In genomic region chr2:164389499-164389898, GRCm38 (mm10) we compare ENCODE assay signal across 8 mouse cellular contexts. TPM values are rescaled to one million over a fixed set of nuclear protein-coding genes. Genes with fewer than 3 reads are reported as not detected.
A peak's percentile ranks its signal among the peaks of the same experiment; 100 is the strongest.
DNase-seq lines count a peak whose midpoint lies in the region; ATAC-seq and TF ChIP-seq lines count a peak whose summit lies in the region.

No protein-coding gene starts in this region.

- peak overlapping the region; percentile 63 for H3K4me3 ChIP-seq in embryonic facial prominence, embryonic 10.5 days
- peak overlapping the region; percentile 38 for H3K4me3 ChIP-seq in intestine, postnatal 0 days (ENCODE audit: low read depth, low read length)
- H3K4me3 ChIP-seq in midbrain, embryonic 11.5 days (ENCODE audit: low read depth, low read length), result peak overlapping the region; percentile 38

- peak; percentile 80 for ATAC-seq in granulocyte monocyte progenitor cell, adult 5-6 weeks (replicated peaks; ENCODE audit: poor library complexity, severe bottlenecking)
- ATAC-seq in intestine, postnatal 0 days, result peak; percentile 58; the same call in 1 of the 2 replicates
- ATAC-seq in midbrain, embryonic 11.5 days (ENCODE audit: low FRiP score), result peak; percentile 72

- no peak overlapping the region for H3K9ac ChIP-seq in intestine, postnatal 0 days (ENCODE audit: low read depth, low read length)
- H3K9ac ChIP-seq in midbrain, embryonic 11.5 days (ENCODE audit: low read length), result peak overlapping the region; percentile 54

- intact Hi-C loops in left cerebral cortex, postnatal 4 days (cut with DNase I), result no loop called here

- under 1% methylated on average over 30 of the region's 30 CpGs for WGBS in embryonic facial prominence, embryonic 10.5 days
- WGBS in intestine, postnatal 0 days, result under 1% methylated on average over 30 of the region's 30 CpGs
- WGBS in midbrain, embryonic 11.5 days, result 0% methylated on average over 30 of the region's 30 CpGs

- TF ChIP-seq CTCF in intestine, postnatal 0 days (IDR thresholded peaks at IDR 0.05; ENCODE audit: low read depth), result peak; percentile 90

- H3K36me3 ChIP-seq in embryonic facial prominence, embryonic 10.5 days (replicated peaks), result no peaks in the 10 kb centered on the region
- H3K36me3 ChIP-seq in intestine, postnatal 0 days (ENCODE audit: control insufficient read depth, insufficient read depth), result no peaks in the 10 kb centered on the region
- no peaks in the 10 kb centered on the region for H3K36me3 ChIP-seq in midbrain, embryonic 11.5 days (ENCODE audit: control insufficient read depth, insufficient read depth, low read length)

- H3K27ac ChIP-seq in embryonic facial prominence, embryonic 10.5 days (replicated peaks), result peak overlapping the region; percentile 84
- H3K27ac ChIP-seq in intestine, postnatal 0 days (ENCODE audit: low read depth, low read length), result no peak overlapping the region
- H3K27ac ChIP-seq in midbrain, embryonic 11.5 days (ENCODE audit: low read depth, low read length), result no peak overlapping the region

- 0 out of 2 replicates have a peak, but pooled peaks cover 4% of the 10 kb centered on the region for H3K9me3 ChIP-seq in embryonic facial prominence, embryonic 10.5 days
- H3K9me3 ChIP-seq in intestine, postnatal 0 days (ENCODE audit: control insufficient read depth), result no peaks in the 10 kb centered on the region
- no peaks in the 10 kb centered on the region for H3K9me3 ChIP-seq in midbrain, embryonic 11.5 days (ENCODE audit: control insufficient read depth, low read length)

- peak overlapping the region; percentile 68 for H3K4me2 ChIP-seq in intestine, postnatal 0 days (replicated peaks; ENCODE audit: low read depth)
- H3K4me2 ChIP-seq in midbrain, embryonic 11.5 days, result peak overlapping the region; percentile 64

- DNase-seq in adrenal gland, adult 8-10 months, result peak; percentile 58
- peak; percentile 92 for DNase-seq in embryonic facial prominence, embryonic 10.5 days (ENCODE audit: low spot score)
- peak; percentile 95 for DNase-seq in left cerebral cortex, postnatal 4 days
- peak; percentile 100 for DNase-seq in midbrain, embryonic 11.5 days (ENCODE audit: low spot score, missing footprints)
- peak; percentile 59 to 70 for DNase-seq in right cerebral cortex, postnatal 36 days (ENCODE audit: low spot score in 2 of 2)
- DNase-seq in urinary bladder, postnatal 4 days (ENCODE audit: low spot score in 2 of 2), result peak; percentile 75 to 87

- peaks cover 29% of the 10 kb centered on the region for H3K4me1 ChIP-seq in embryonic facial prominence, embryonic 10.5 days
- H3K4me1 ChIP-seq in intestine, postnatal 0 days (replicated peaks; ENCODE audit: control insufficient read depth, insufficient read depth, low read length), result no peaks in the 10 kb centered on the region
- H3K4me1 ChIP-seq in midbrain, embryonic 11.5 days (ENCODE audit: control insufficient read depth, insufficient read depth, low read length), result peaks cover 11% of the 10 kb centered on the region

- H3K27me3 ChIP-seq in embryonic facial prominence, embryonic 10.5 days (replicated peaks; ENCODE audit: low read depth, poor library complexity, severe bottlenecking), result peaks cover 69% of the 10 kb centered on the region
- H3K27me3 ChIP-seq in intestine, postnatal 0 days (replicated peaks; ENCODE audit: control insufficient read depth, insufficient read depth, low read length), result peaks cover 16% of the 10 kb centered on the region
- H3K27me3 ChIP-seq in midbrain, embryonic 11.5 days (ENCODE audit: control insufficient read depth, insufficient read depth, low read length), result peaks cover 31% of the 10 kb centered on the region

RNA-seq across cellular contexts. Expression of gene Slpi, which starts 0.6 kb away (rescaled TPM):
- 10 to 100 TPM in 3 of 4 experiments, 1 to 10 TPM in 1; 8.5 to 24.2 (median 22.2) TPM for total RNA-seq in adrenal gland, adult 8-10 months (2022)
- 0.46 TPM in 1 of 2 replicates, not detected in the other for polyA plus RNA-seq in embryonic facial prominence, embryonic 10.5 days (2016; fragmentation: Nextera tagmentation; extraction: Ambion mirVana)
- total RNA-seq in granulocyte monocyte progenitor cell, adult 5-6 weeks (2014; fragmentation: Nextera tagmentation), result 228 and 251 TPM in 2 replicates
- 46.7 and 49.3 TPM in 2 replicates for total RNA-seq in granulocyte monocyte progenitor cell, adult 5-6 weeks (2017)
- 82.5 and 95.0 TPM in 2 replicates for polyA plus RNA-seq in intestine, postnatal 0 days (2015; fragmentation: Nextera tagmentation; extraction: Ambion mirVana)
- under 1 TPM in 1 of 2 experiments, not detected in 1; 0.94 TPM for total RNA-seq in left cerebral cortex, postnatal 4 days (2021)
- 0.37 and 0.52 TPM in 2 replicates for polyA plus RNA-seq in midbrain, embryonic 11.5 days (2014; fragmentation: Nextera tagmentation; extraction: Ambion mirVana)

RNA-seq across cellular contexts. Expression of gene Rbpjl, which starts 13.4 kb away (rescaled TPM):
- total RNA-seq in adrenal gland, adult 8-10 months (2022), result not detected
- not detected in 2 replicates for polyA plus RNA-seq in embryonic facial prominence, embryonic 10.5 days (2016; fragmentation: Nextera tagmentation; extraction: Ambion mirVana)
- not detected in 2 replicates for total RNA-seq in granulocyte monocyte progenitor cell, adult 5-6 weeks (2014; fragmentation: Nextera tagmentation)
- total RNA-seq in granulocyte monocyte progenitor cell, adult 5-6 weeks (2017), result not detected in 2 replicates
- 0.12 and 0.16 TPM in 2 replicates for polyA plus RNA-seq in intestine, postnatal 0 days (2015; fragmentation: Nextera tagmentation; extraction: Ambion mirVana)
- total RNA-seq in left cerebral cortex, postnatal 4 days (2021), result under 1 TPM; 0.24 to 0.40 TPM
- polyA plus RNA-seq in midbrain, embryonic 11.5 days (2014; fragmentation: Nextera tagmentation; extraction: Ambion mirVana), result not detected in 2 replicates

RNA-seq across cellular contexts. Expression of gene Matn4, which starts 15.5 kb away (rescaled TPM):
- under 1 TPM; 0.38 to 0.81 (median 0.67) TPM for total RNA-seq in adrenal gland, adult 8-10 months (2022)
- polyA plus RNA-seq in embryonic facial prominence, embryonic 10.5 days (2016; fragmentation: Nextera tagmentation; extraction: Ambion mirVana), result 0.23 and 0.85 TPM in 2 replicates
- total RNA-seq in granulocyte monocyte progenitor cell, adult 5-6 weeks (2014; fragmentation: Nextera tagmentation), result not detected in 2 replicates
- total RNA-seq in granulocyte monocyte progenitor cell, adult 5-6 weeks (2017), result not detected in 2 replicates
- polyA plus RNA-seq in intestine, postnatal 0 days (2015; fragmentation: Nextera tagmentation; extraction: Ambion mirVana), result 1.9 and 2.4 TPM in 2 replicates
- 1 to 10 TPM; 9.6 to 9.8 TPM for total RNA-seq in left cerebral cortex, postnatal 4 days (2021)
- 0.10 and 0.23 TPM in 2 replicates for polyA plus RNA-seq in midbrain, embryonic 11.5 days (2014; fragmentation: Nextera tagmentation; extraction: Ambion mirVana)

RNA-seq across cellular contexts. Expression of gene Sdc4, which starts 54.2 kb away (rescaled TPM):
- 100 to 1,000 TPM in 2 of 4 experiments, 10 to 100 TPM in 2; 89.0 to 114 (median 105) TPM for total RNA-seq in adrenal gland, adult 8-10 months (2022)
- 25.5 and 26.0 TPM in 2 replicates for polyA plus RNA-seq in embryonic facial prominence, embryonic 10.5 days (2016; fragmentation: Nextera tagmentation; extraction: Ambion mirVana)
- total RNA-seq in granulocyte monocyte progenitor cell, adult 5-6 weeks (2014; fragmentation: Nextera tagmentation), result not detected in 2 replicates
- total RNA-seq in granulocyte monocyte progenitor cell, adult 5-6 weeks (2017), result not detected in 2 replicates
- polyA plus RNA-seq in intestine, postnatal 0 days (2015; fragmentation: Nextera tagmentation; extraction: Ambion mirVana), result 92.0 and 103 TPM in 2 replicates
- 10 to 100 TPM in 1 of 2 experiments, 1 to 10 TPM in 1; 9.6 to 12.6 TPM for total RNA-seq in left cerebral cortex, postnatal 4 days (2021)
- 9.7 and 9.9 TPM in 2 replicates for polyA plus RNA-seq in midbrain, embryonic 11.5 days (2014; fragmentation: Nextera tagmentation; extraction: Ambion mirVana)

RNA-seq across cellular contexts. Expression of gene Svs5, which starts 57.0 kb away (rescaled TPM):
- total RNA-seq in adrenal gland, adult 8-10 months (2022), result 1 to 10 TPM in 3 of 4 experiments, under 1 TPM in 1; 0.51 to 2.4 (median 2.3) TPM
- not detected in 2 replicates for polyA plus RNA-seq in embryonic facial prominence, embryonic 10.5 days (2016; fragmentation: Nextera tagmentation; extraction: Ambion mirVana)
- not detected in 2 replicates for total RNA-seq in granulocyte monocyte progenitor cell, adult 5-6 weeks (2014; fragmentation: Nextera tagmentation)
- not detected in 2 replicates for total RNA-seq in granulocyte monocyte progenitor cell, adult 5-6 weeks (2017)
- not detected in 2 replicates for polyA plus RNA-seq in intestine, postnatal 0 days (2015; fragmentation: Nextera tagmentation; extraction: Ambion mirVana)
- total RNA-seq in left cerebral cortex, postnatal 4 days (2021), result not detected
- not detected in 2 replicates for polyA plus RNA-seq in midbrain, embryonic 11.5 days (2014; fragmentation: Nextera tagmentation; extraction: Ambion mirVana)

Comparison
In these comparisons a context has a peak if more than half of its experiments do, and no peak if none do; other contexts are left out.
1. RNA of gene Slpi, which starts 0.6 kb away (total RNA-seq): 46.7 to 251 TPM in granulocyte monocyte progenitor cell, adult 5-6 weeks and 8.5 to 24.2 TPM in adrenal gland, adult 8-10 months; 0.94 TPM in left cerebral cortex, postnatal 4 days; every median in the first group is over 4 times any median in the second.
2. RNA of gene Matn4, which starts 15.5 kb away (total RNA-seq): 9.6 to 9.8 TPM in left cerebral cortex, postnatal 4 days; 0.38 to 0.81 TPM in adrenal gland, adult 8-10 months and not detected in granulocyte monocyte progenitor cell, adult 5-6 weeks; every median in the first group is over 4 times any median in the second.
3. Peak in every context shown above with its lines, with median percentiles within 50 percentile points of each other: DNase-seq, H3K4me3 ChIP-seq and ATAC-seq.